Mouse (Mus musculus) heart, postnatal 25 days (tissue): ENCODE results near the gene Tut7. TPM values are rescaled to one million over a fixed set of nuclear protein-coding genes. Genes with fewer than 3 reads are reported as not detected.
"Not testable (repeated sequence)": the region's sequence is repeated elsewhere in the genome, so short reads cannot be mapped to it uniquely, and the experiment has no call there.

Experiments used
- DNase-seq: peaks from one replicate; pipeline ENCODE4 v3.0.0; 2022; ENCODE audit warnings: low spot score
- intact Hi-C: fragments of 180-260 bp; cut with DNase I; formaldehyde crosslinking; loops from one replicate; pipeline ENCODE4 v1.15.1; 2025
- total RNA-seq, 2 experiments: library from RNA; stranded (reverse); gene quantifications; 2 replicates each; pipeline ENCODE4 v1.2.3; 2021

Tut7 gene
- total RNA-seq, 2 experiments from 2014 or later = 41.4 to 41.9 TPM

GRCm38 (mm10) chr13:59771257-59771656 lies 51.7 kb downstream of the Tut7 start:
- DNase-seq = peak; percentile 57
- intact Hi-C loops = loop anchor here (5.0 kb wide), 1 partner anchor 51 kb away; the partner anchor contains the start of gene Tut7

GRCm38 (mm10) chr13:59770847-59771246 lies 52.1 kb downstream of the Tut7 start:
- no peak for DNase-seq
- intact Hi-C loops = loop anchor here (5.0 kb wide), 1 partner anchor 51 kb away; the partner anchor contains the start of gene Tut7

- intact Hi-C loops = loop anchor here (5.0 kb wide), 1 partner anchor 52 kb away; the partner anchor contains the start of gene Tut7
Observed at GRCm38 (mm10) chr13:59770164-59770562, 52.8 kb downstream of the Tut7 start.

GRCm38 (mm10) chr13:59769296-59770163 lies 53.4 kb downstream of the Tut7 start, which contains the start of gene Isca1:
Isca1 (minus strand) TSS chr13:59769810.
- DNase-seq = peak; percentile 98
- intact Hi-C loops = loop anchor here (5.0 kb wide), 1 partner anchor 53 kb away; the partner anchor contains the start of gene Tut7

More at GRCm38 (mm10) chr13:59770164-59770562, 52.8 kb downstream of the Tut7 start:
- peak; percentile 81 for DNase-seq

GRCm38 (mm10) chr13:59768531-59768930 lies 54.4 kb downstream of the Tut7 start:
- intact Hi-C loops = no loop called here
- no peak for DNase-seq

- intact Hi-C loops = no loop called here
- DNase-seq = no peak
Observed at GRCm38 (mm10) chr13:59766786-59767515, 56.0 kb downstream of the Tut7 start.

GRCm38 (mm10) chr13:59762791-59763190 lies 60.2 kb downstream of the Tut7 start:
- no peak for DNase-seq
- intact Hi-C loops = no loop called here

- DNase-seq = no peak
- intact Hi-C loops = no loop called here
Observed at GRCm38 (mm10) chr13:59756906-59757305, 66.0 kb downstream of the Tut7 start.

GRCm38 (mm10) chr13:59750310-59750709 lies 72.6 kb downstream of the Tut7 start:
- intact Hi-C loops = no loop called here
- DNase-seq = no peak

GRCm38 (mm10) chr13:59746711-59747110 lies 76.2 kb downstream of the Tut7 start, which contains the start of gene 1700014D04Rik:
1700014D04Rik (minus strand) TSS chr13:59746752.
- intact Hi-C loops = no loop called here
- DNase-seq = no peak

- DNase-seq = no peak
Observed at GRCm38 (mm10) chr13:59746164-59746563, 76.8 kb downstream of the Tut7 start.

GRCm38 (mm10) chr13:59745462-59745861 lies 77.5 kb downstream of the Tut7 start:
- DNase-seq = no peak
- intact Hi-C loops = no loop called here

More at GRCm38 (mm10) chr13:59746164-59746563, 76.8 kb downstream of the Tut7 start:
- intact Hi-C loops = no loop called here

GRCm38 (mm10) chr13:59741697-59742096 lies 81.2 kb downstream of the Tut7 start:
- no peak for DNase-seq
- intact Hi-C loops = no loop called here

- peak; percentile 22 for DNase-seq
- intact Hi-C loops = no loop called here
Observed at GRCm38 (mm10) chr13:59741096-59741495, 81.9 kb downstream of the Tut7 start.

- DNase-seq = no peak
- intact Hi-C loops = loop anchor here (10.0 kb wide), 1 partner anchor 1105 kb away; no protein-coding TSS in a partner anchor
Observed at GRCm38 (mm10) chr13:59739397-59739796, 83.5 kb downstream of the Tut7 start.

- intact Hi-C loops = loop anchor here (10.0 kb wide), 1 partner anchor 1104 kb away; no protein-coding TSS in a partner anchor
- no peak for DNase-seq
Observed at GRCm38 (mm10) chr13:59738455-59738854, 84.5 kb downstream of the Tut7 start.

GRCm38 (mm10) chr13:59735190-59735589 lies 87.8 kb downstream of the Tut7 start:
- DNase-seq = no peak
- intact Hi-C loops = loop anchor here (10.0 kb wide), 1 partner anchor 1100 kb away; no protein-coding TSS in a partner anchor

- DNase-seq = not testable (repeated sequence)
- intact Hi-C loops = loop anchor here (10.0 kb wide), 1 partner anchor 1100 kb away; no protein-coding TSS in a partner anchor
Observed at GRCm38 (mm10) chr13:59734347-59734746, 88.6 kb downstream of the Tut7 start.

- DNase-seq = no peak
- intact Hi-C loops = loop anchor here (10.0 kb wide), 1 partner anchor 1099 kb away; no protein-coding TSS in a partner anchor
Observed at GRCm38 (mm10) chr13:59733936-59734335, 89.0 kb downstream of the Tut7 start.

GRCm38 (mm10) chr13:59731652-59732051 lies 91.3 kb downstream of the Tut7 start, which contains the start of gene Spata31d1d:
Spata31d1d (minus strand) TSS chr13:59731752.
- intact Hi-C loops = loop anchor here (10.0 kb wide), 1 partner anchor 1097 kb away; no protein-coding TSS in a partner anchor
- DNase-seq = no peak
